Mouse (Mus musculus): ENCODE data around the gene Frk. TPM values are rescaled to one million over a fixed set of nuclear protein-coding genes. Genes with fewer than 3 reads are reported as not detected.
"Not testable (repeated sequence)": the region's sequence is repeated elsewhere in the genome, so short reads cannot be mapped to it uniquely, and the experiment has no call there.

Frk gene
- polyA plus RNA-seq (2012; ENCODE audit: insufficient read depth, insufficient read length, missing spikeins): 0.21 and 1.3 TPM in 2 replicates

- no peak within 1 kb of the TSS for H3K27ac ChIP-seq (ENCODE audit: insufficient read depth, low read depth, low read length)
- peak within 1 kb of the TSS; percentile 50 for H3K4me3 ChIP-seq (ENCODE audit: insufficient read depth, low read length)
- TF ChIP-seq POLR2A (IDR thresholded peaks at IDR 0.05; ENCODE audit: borderline replicate concordance, low read depth, low read length) (no peak), CTCF (IDR thresholded peaks at IDR 0.05; ENCODE audit: low read depth, low read length) (no peak)
- peaks cover 9% of the 10 kb centered on the region for H3K4me1 ChIP-seq (ENCODE audit: control insufficient read depth, insufficient read depth, low read length)
Measured at GRCm38 (mm10) chr10:34483297-34484013, at the start of gene Frk. TSS of gene Frk (plus strand) at chr10:34483399.

DNA sequence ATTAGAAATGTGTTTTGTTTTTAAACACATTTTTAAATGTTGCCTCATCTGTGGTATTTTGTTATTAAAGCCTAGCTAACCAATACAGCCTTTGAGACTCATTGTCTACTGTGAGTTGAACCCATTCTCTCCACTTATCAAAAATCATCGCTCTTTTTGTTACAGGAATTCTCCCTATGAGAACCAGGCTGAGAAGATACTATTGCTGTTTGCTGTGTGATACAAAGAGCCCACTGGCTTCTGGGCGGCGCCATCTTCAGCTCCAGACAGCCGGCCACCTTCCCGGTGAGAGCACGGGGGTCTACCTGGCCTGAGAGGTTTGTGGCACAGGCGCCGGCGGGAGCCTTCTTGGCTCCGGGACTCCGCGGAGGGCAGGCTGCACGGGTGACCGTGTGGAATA is 49.0 kb upstream of the Frk start:
- not testable (repeated sequence) for H3K4me3 ChIP-seq (ENCODE audit: insufficient read depth, low read length); H3K4me1 ChIP-seq (ENCODE audit: control insufficient read depth, insufficient read depth, low read length); H3K27ac ChIP-seq (ENCODE audit: insufficient read depth, low read depth, low read length)

GRCm38 (mm10) chr10:34449469-34449868 is 33.7 kb upstream of the Frk start:
- Histone ChIP-seq H3K4me1 (ENCODE audit: control insufficient read depth, insufficient read depth, low read length) (no peaks in the 10 kb centered on the region), H3K27ac (ENCODE audit: insufficient read depth, low read depth, low read length) (no peak overlapping the region), H3K4me3 (ENCODE audit: insufficient read depth, low read length) (no peak overlapping the region)
- no peak for TF ChIP-seq CTCF (IDR thresholded peaks at IDR 0.05; ENCODE audit: low read depth, low read length)
- TF ChIP-seq POLR2A (IDR thresholded peaks at IDR 0.05; ENCODE audit: borderline replicate concordance, low read depth, low read length): no peak

- no peak overlapping the region for H3K4me3 ChIP-seq (ENCODE audit: insufficient read depth, low read length)
- no peak overlapping the region for H3K27ac ChIP-seq (ENCODE audit: insufficient read depth, low read depth, low read length)
- TF ChIP-seq POLR2A (IDR thresholded peaks at IDR 0.05; ENCODE audit: borderline replicate concordance, low read depth, low read length): no peak
- no peak for TF ChIP-seq CTCF (IDR thresholded peaks at IDR 0.05; ENCODE audit: low read depth, low read length)
- peaks cover 8% of the 10 kb centered on the region for H3K4me1 ChIP-seq (ENCODE audit: control insufficient read depth, insufficient read depth, low read length)
Measured at GRCm38 (mm10) chr10:34461451-34461850, 21.7 kb upstream of the Frk start.

DNA sequence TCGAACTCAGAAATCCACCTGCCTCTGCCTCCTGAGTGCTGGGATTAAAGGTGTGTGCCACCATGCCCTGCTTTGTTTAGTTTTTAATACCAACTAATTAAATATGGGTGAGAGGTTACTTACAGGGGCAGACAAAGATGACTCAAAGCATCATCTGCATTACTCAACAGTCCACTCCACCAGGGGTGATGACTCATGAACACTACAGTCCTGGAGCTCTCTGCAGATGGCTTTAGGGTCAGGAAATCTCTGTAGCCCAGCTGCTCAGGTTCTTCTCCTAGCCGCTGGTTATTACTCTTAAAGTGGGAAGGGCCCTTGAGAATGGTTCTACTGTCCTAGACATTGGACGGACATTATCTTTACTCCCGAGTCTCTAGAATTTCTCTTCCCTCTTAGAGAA is 18.9 kb upstream of the Frk start:
- no peak overlapping the region for H3K27ac ChIP-seq (ENCODE audit: insufficient read depth, low read depth, low read length)
- peaks cover 8% of the 10 kb centered on the region for H3K4me1 ChIP-seq (ENCODE audit: control insufficient read depth, insufficient read depth, low read length)
- no peak overlapping the region for H3K4me3 ChIP-seq (ENCODE audit: insufficient read depth, low read length)
- TF ChIP-seq CTCF (IDR thresholded peaks at IDR 0.05; ENCODE audit: low read depth, low read length) (no peak), POLR2A (IDR thresholded peaks at IDR 0.05; ENCODE audit: borderline replicate concordance, low read depth, low read length) (no peak)

DNA sequence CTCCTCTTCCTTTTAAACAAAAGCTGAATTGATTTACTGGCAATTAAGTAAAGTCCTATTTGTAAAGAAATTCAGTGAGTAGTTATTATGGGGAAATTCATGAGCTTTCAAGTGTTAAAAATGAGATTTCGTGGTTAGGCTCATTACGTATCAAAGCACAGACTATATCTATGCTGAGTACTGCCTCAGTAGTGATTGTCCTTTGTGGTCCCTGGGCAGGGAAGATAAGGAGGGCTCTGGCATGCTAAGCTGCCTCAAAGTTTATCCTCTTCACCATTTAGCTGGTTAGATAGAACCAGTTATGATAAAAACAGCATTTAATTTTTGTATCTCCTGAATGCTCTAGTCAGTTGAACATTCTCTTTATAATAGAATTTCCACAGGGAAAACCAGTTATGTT is 14.2 kb upstream of the Frk start:
- Histone ChIP-seq H3K4me1 (ENCODE audit: control insufficient read depth, insufficient read depth, low read length) (peaks cover 4% of the 10 kb centered on the region), H3K4me3 (ENCODE audit: insufficient read depth, low read length) (no peak overlapping the region), H3K27ac (ENCODE audit: insufficient read depth, low read depth, low read length) (no peak overlapping the region)
- TF ChIP-seq POLR2A (IDR thresholded peaks at IDR 0.05; ENCODE audit: borderline replicate concordance, low read depth, low read length): no peak
- no peak for TF ChIP-seq CTCF (IDR thresholded peaks at IDR 0.05; ENCODE audit: low read depth, low read length)

DNA sequence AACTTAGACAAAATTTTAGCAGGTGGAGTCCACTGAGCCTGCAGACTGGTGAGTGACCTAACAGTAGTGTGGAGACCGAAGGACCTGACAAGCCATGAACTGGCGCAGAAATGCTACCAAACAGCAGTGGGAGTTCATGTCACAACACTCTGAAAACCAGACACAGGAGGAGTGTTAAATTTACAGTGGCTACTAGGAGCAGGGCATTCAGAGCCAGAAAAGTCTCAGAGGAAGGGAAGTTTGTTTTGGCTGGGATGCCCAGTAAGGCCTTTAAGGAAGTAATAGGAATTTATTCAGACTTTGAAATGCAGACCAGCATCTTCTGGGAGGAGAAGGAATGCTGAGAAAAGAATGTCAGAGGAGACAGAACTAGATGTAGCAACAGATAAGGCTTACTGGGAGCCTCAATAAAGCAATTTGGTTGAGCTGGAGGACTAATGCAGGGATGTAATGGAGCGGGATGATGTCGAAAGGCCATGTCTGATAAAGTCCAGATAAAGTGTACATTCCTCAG is 3.2 kb upstream of the Frk start:
- TF ChIP-seq POLR2A (IDR thresholded peaks at IDR 0.05; ENCODE audit: borderline replicate concordance, low read depth, low read length) (no peak), CTCF (IDR thresholded peaks at IDR 0.05; ENCODE audit: low read depth, low read length) (no peak)
- Histone ChIP-seq H3K4me1 (ENCODE audit: control insufficient read depth, insufficient read depth, low read length) (peaks cover 9% of the 10 kb centered on the region), H3K4me3 (ENCODE audit: insufficient read depth, low read length) (no peak overlapping the region), H3K27ac (ENCODE audit: insufficient read depth, low read depth, low read length) (no peak overlapping the region)

GRCm38 (mm10) chr10:34484014-34484411 is 814 bp downstream of the Frk start:
- Histone ChIP-seq H3K4me3 (ENCODE audit: insufficient read depth, low read length) (peak overlapping the region; percentile 50), H3K4me1 (ENCODE audit: control insufficient read depth, insufficient read depth, low read length) (peaks cover 9% of the 10 kb centered on the region), H3K27ac (ENCODE audit: insufficient read depth, low read depth, low read length) (no peak overlapping the region)
- no peak for TF ChIP-seq CTCF (IDR thresholded peaks at IDR 0.05; ENCODE audit: low read depth, low read length)
- TF ChIP-seq POLR2A (IDR thresholded peaks at IDR 0.05; ENCODE audit: borderline replicate concordance, low read depth, low read length): no peak

DNA sequence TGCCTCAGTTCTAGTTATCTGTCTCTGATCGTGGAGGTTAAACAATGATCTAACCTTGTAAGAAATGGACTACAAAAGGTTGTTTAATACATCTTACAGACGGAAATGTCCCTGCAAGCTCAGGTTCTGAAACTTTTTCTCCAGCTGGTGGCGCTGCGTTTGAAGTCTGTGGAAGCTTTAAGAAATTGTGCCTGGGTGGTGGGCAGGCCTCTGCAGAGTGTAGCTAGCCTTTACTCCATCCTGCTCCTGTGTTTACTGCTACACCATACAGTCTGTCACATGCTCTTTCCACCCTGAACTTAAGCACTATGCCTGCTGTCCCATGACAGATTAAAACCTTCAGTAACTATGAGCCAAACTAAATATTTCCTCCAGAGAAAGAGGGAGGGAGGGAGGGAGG is 1.9 kb downstream of the Frk start:
- Histone ChIP-seq H3K27ac (ENCODE audit: insufficient read depth, low read depth, low read length) (no peak overlapping the region), H3K4me1 (ENCODE audit: control insufficient read depth, insufficient read depth, low read length) (peaks cover 5% of the 10 kb centered on the region), H3K4me3 (ENCODE audit: insufficient read depth, low read length) (no peak overlapping the region)
- no peak for TF ChIP-seq POLR2A (IDR thresholded peaks at IDR 0.05; ENCODE audit: borderline replicate concordance, low read depth, low read length)
- TF ChIP-seq CTCF (IDR thresholded peaks at IDR 0.05; ENCODE audit: low read depth, low read length): no peak

DNA sequence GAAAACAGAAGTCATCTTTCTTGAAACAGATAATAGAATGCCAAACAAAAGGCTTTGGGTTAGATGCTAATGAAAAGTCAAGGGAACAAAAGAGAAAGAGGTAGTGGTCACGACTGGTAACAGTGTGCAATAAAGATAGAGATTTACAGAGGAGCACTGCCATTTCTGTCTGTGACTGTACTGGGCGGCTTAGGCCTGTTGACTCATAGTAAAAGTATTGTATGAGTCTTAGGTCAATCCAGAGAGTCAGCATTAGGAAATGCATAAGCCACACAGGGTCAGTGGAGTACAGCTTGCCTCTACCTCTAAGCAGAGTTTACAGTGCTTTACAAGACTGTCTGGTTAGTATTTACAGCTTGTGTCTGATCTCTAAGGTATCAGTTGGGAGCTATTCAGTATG is 24.6 kb downstream of the Frk start:
- H3K4me1 ChIP-seq (ENCODE audit: control insufficient read depth, insufficient read depth, low read length): no peaks in the 10 kb centered on the region
- no peak overlapping the region for H3K4me3 ChIP-seq (ENCODE audit: insufficient read depth, low read length)
- TF ChIP-seq CTCF (IDR thresholded peaks at IDR 0.05; ENCODE audit: low read depth, low read length) (no peak), POLR2A (IDR thresholded peaks at IDR 0.05; ENCODE audit: borderline replicate concordance, low read depth, low read length) (no peak)
- no peak overlapping the region for H3K27ac ChIP-seq (ENCODE audit: insufficient read depth, low read depth, low read length)

All from bone marrow macrophage, adult 2 months (primary cell).